Mouse (Mus musculus) bone marrow macrophage, adult 2 months (primary cell): Measurements from ENCODE around the gene Parp6. TPM values are rescaled to one million over a fixed set of nuclear protein-coding genes. Genes with fewer than 3 reads are reported as not detected.

Source experiments
- H3K27ac ChIP-seq: 2 replicates; pipeline ENCODE4 v1.5.1; 2012; ENCODE audit warnings: low read depth, low read length; ENCODE audit not compliant: insufficient read depth
- H3K4me1 ChIP-seq: 2 replicates; pipeline ENCODE4 v1.6.1; 2012; ENCODE audit warnings: low read length; ENCODE audit not compliant: control insufficient read depth, insufficient read depth
- H3K4me3 ChIP-seq: 2 replicates; pipeline ENCODE4 v1.5.1; 2012; ENCODE audit warnings: mild to moderate bottlenecking, low read length, moderate library complexity; ENCODE audit not compliant: insufficient read depth
- CTCF ChIP-seq: IDR thresholded peaks from 2 replicates; pipeline ENCODE4 v1.5.1; 2012; ENCODE audit warnings: low read depth, mild to moderate bottlenecking, low read length, moderate library complexity
- POLR2A ChIP-seq: IDR thresholded peaks from 2 replicates; pipeline ENCODE4 v1.6.1; 2012; ENCODE audit warnings: mild to moderate bottlenecking, low read depth, low read length, borderline replicate concordance
- polyA plus RNA-seq: library from polyadenylated mRNA; stranded (reverse); fragments of >200 nt; gene quantifications from 2 replicates; pipeline ENCODE4 v1.2.4, GENCODE M21; 2012; ENCODE audit not compliant: missing spikeins, insufficient read depth, insufficient read length

The Parp6 gene
- 32.3 and 37.4 TPM in 2 replicates for polyA plus RNA-seq

GRCm38 (mm10) chr9:59616622-59617306 lies at the start of gene Parp6:
Parp6 (plus strand) TSS chr9:59617284.
- Histone ChIP-seq H3K4me3 (peak within 1 kb of the TSS; percentile 94), H3K27ac (peak within 1 kb of the TSS; percentile 75), H3K4me1 (peaks cover 6% of the 10 kb centered on the region)
- TF ChIP-seq CTCF: no peak
- no peak for TF ChIP-seq POLR2A

DNA sequence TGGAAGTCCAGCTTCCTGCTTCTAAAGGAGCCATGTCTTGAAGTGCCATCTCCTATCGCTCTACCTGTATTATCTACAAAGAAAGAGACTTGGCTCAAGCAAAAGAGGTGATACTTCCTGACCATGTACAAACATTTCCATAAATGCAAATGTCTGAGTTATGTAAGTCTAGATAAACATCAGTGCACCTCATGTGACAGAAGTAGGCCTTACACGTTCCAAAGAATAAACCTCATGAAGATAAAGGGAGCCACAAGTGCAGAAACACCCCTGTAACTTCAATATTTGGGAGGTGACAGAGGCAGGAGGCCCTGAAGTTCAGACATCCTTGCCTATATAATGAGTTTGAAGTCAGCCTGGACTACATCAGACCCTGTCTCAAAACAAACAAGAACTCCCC lies 45.2 kb upstream of the Parp6 start:
- Histone ChIP-seq H3K27ac (no peak overlapping the region), H3K4me1 (peaks cover 2% of the 10 kb centered on the region; the same call in 1 of the 2 replicates), H3K4me3 (no peak overlapping the region)
- TF ChIP-seq CTCF (no peak), POLR2A (no peak)

- Histone ChIP-seq H3K4me1 (no peaks in the 10 kb centered on the region), H3K27ac (no peak overlapping the region), H3K4me3 (peak overlapping the region; percentile 47)
- no peak for TF ChIP-seq POLR2A
These were observed 39.7 kb upstream of the Parp6 start for GRCm38 (mm10) chr9:59577401-59577800.

GRCm38 (mm10) chr9:59577844-59578504 lies 39.1 kb upstream of the Parp6 start, which contains the start of gene Celf6:
Celf6 (plus strand) TSS chr9:59577917.
- H3K4me1 ChIP-seq: no peaks in the 10 kb centered on the region
- TF ChIP-seq POLR2A: no peak
- TF ChIP-seq CTCF: no peak
- H3K27ac ChIP-seq: no peak within 1 kb of the TSS
- H3K4me3 ChIP-seq: peak within 1 kb of the TSS; percentile 47

GRCm38 (mm10) chr9:59578505-59578867 lies 38.6 kb upstream of the Parp6 start:
- peak overlapping the region; percentile 15; the same call in 1 of the 2 replicates for H3K4me3 ChIP-seq
- no peak for TF ChIP-seq POLR2A
- TF ChIP-seq CTCF: no peak

DNA sequence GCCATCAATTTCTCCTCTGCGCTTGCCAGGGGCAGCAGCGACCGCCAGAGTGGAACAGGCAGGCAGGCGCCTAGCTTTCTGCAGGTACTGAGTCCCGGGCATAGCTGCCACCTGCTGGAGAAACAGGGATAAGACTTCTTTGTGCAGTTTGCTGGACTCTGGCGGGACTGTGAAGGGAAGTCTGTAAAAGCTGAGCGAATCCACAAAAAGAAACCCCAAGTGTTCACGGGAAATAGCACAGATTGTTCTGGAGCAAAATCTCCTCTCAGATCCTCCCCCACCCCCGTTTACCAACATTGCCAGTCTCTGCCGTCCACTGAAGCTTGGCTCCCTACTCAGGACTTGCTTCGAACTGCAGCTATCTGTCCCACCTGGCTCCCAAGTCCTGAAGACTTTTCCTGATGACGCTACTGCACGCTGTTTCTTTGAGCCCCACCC lies 32.2 kb upstream of the Parp6 start:
- Histone ChIP-seq H3K4me1 (peaks cover 3% of the 10 kb centered on the region), H3K27ac (no peak overlapping the region), H3K4me3 (peak overlapping the region; percentile 53)
- peak; percentile 60 for TF ChIP-seq CTCF
- TF ChIP-seq POLR2A: no peak

More at GRCm38 (mm10) chr9:59578505-59578867, 38.6 kb upstream of the Parp6 start:
- Histone ChIP-seq H3K27ac (no peak overlapping the region), H3K4me1 (no peaks in the 10 kb centered on the region)

GRCm38 (mm10) chr9:59588252-59588651 lies 28.8 kb upstream of the Parp6 start:
- Histone ChIP-seq H3K27ac (no peak overlapping the region), H3K4me1 (peaks cover 21% of the 10 kb centered on the region), H3K4me3 (no peak overlapping the region)
- no peak for TF ChIP-seq CTCF
- no peak for TF ChIP-seq POLR2A

- Histone ChIP-seq H3K4me3 (no peak overlapping the region), H3K27ac (no peak overlapping the region), H3K4me1 (peaks cover 21% of the 10 kb centered on the region)
- no peak for TF ChIP-seq POLR2A
- TF ChIP-seq CTCF: no peak
These were observed 28.1 kb upstream of the Parp6 start for GRCm38 (mm10) chr9:59588710-59589671.

DNA sequence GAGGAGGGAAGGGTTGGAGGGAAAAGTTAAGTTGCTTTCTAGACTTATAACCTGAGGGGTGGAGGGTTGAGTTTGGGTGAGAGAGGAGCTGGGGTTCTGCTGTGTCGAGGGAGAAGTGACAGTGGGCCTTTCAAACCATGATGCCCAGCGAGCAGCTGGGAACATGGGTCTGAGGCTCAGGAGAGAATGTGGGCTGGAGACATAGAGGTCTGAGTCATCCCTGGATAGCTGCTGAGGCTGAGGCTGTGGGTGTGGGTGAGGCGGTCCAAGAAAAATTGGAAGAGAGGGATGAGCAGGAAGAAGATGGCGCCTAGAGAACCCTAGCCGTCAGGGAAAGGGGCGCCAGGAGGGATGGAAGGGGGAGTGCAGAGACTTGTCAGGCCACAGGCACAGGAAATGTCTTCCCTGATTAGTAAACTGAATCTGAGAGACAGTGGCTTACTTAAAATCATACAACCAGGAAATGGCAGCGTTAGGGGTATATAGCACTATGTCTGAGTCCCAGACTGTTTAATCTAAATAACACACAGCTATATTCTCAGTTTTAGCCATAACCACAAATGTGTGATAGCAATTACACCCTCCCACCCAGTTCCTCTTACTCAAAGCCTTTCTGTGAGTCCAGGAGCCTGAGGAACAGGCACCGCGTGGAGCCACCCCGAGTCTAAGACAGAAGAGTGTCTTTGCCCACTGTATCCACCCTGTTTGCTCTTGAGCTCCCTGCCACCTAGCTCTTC lies 27.2 kb upstream of the Parp6 start:
- Histone ChIP-seq H3K4me3 (no peak overlapping the region), H3K27ac (no peak overlapping the region), H3K4me1 (peaks cover 21% of the 10 kb centered on the region)
- TF ChIP-seq CTCF (no peak), POLR2A (no peak)
